Mouse (Mus musculus): ENCODE data around the gene Aff3.

GRCm38 (mm10) chr1:38541536-38541935 lies 123.2 kb downstream of the Aff3 start:
- no peak for TF ChIP-seq CTCF (IDR thresholded peaks at IDR 0.05; ENCODE audit: low read depth)
- no peak for TF ChIP-seq EP300 (optimal IDR thresholded peaks at IDR 0.05)

All from stomach, postnatal 0 days (tissue).